Mouse (Mus musculus) testis, adult 2 months (tissue): Measurements from ENCODE around the gene Bcl2l11. TPM values are rescaled to one million over a fixed set of nuclear protein-coding genes. Genes with fewer than 3 reads are reported as not detected.

Source experiments
- H3K27ac ChIP-seq: fragments of 200-500 bp; 2 replicates; pipeline ENCODE4 v1.5.1; 2012; ENCODE audit warnings: low read depth, low read length; ENCODE audit not compliant: control insufficient read depth, insufficient read depth
- H3K27me3 ChIP-seq: fragments of 200-500 bp; 2 replicates; pipeline ENCODE4 v1.6.1; 2012; ENCODE audit warnings: mild to moderate bottlenecking, low read length, moderate library complexity; ENCODE audit not compliant: control insufficient read depth, insufficient read depth
- H3K36me3 ChIP-seq: fragments of 200-500 bp; 2 replicates; pipeline ENCODE4 v1.6.1; 2012; ENCODE audit warnings: mild to moderate bottlenecking, low read length; ENCODE audit not compliant: control insufficient read depth, insufficient read depth
- H3K4me1 ChIP-seq: fragments of 200-500 bp; 2 replicates; pipeline ENCODE4 v1.6.1; 2012; ENCODE audit warnings: low read length; ENCODE audit not compliant: control insufficient read depth, insufficient read depth
- H3K4me3 ChIP-seq: fragments of 200-500 bp; 2 replicates; pipeline ENCODE4 v1.5.1; 2012; ENCODE audit warnings: low read depth, mild to moderate bottlenecking, low read length, moderate library complexity, mixed read lengths; ENCODE audit not compliant: control insufficient read depth
- CTCF ChIP-seq: fragments of 200-500 bp; IDR thresholded peaks from 2 replicates; pipeline ENCODE4 v1.5.1; 2012; ENCODE audit warnings: low read depth, mild to moderate bottlenecking, inconsistent platforms, low read length, moderate library complexity; ENCODE audit not compliant: control insufficient read depth, insufficient read depth, insufficient replicate concordance
- POLR2A ChIP-seq: fragments of 200-500 bp; IDR thresholded peaks from 2 replicates; pipeline ENCODE4 v1.6.1; 2012; ENCODE audit warnings: low read depth, mild to moderate bottlenecking, inconsistent platforms, low read length, moderate library complexity; ENCODE audit not compliant: control insufficient read depth
- polyA plus RNA-seq: library from polyadenylated mRNA; depleted of rRNA; stranded (reverse); fragments of >200 nt; gene quantifications from 2 replicates; pipeline ENCODE4 v1.2.3, GENCODE M21; 2012

Bcl2l11 gene
- polyA plus RNA-seq, 1 experiment = 63.3 TPM

- H3K27ac ChIP-seq = no peak overlapping the region
- no peak for TF ChIP-seq POLR2A
- TF ChIP-seq CTCF = no peak
- no peak overlapping the region for H3K4me3 ChIP-seq
- H3K4me1 ChIP-seq = no peaks in the 10 kb centered on the region
- no peaks in the 10 kb centered on the region for H3K36me3 ChIP-seq
- no peaks in the 10 kb centered on the region for H3K27me3 ChIP-seq
These were observed 18.2 kb downstream of the Bcl2l11 start for GRCm38 (mm10) chr2:128143992-128144391.

DNA sequence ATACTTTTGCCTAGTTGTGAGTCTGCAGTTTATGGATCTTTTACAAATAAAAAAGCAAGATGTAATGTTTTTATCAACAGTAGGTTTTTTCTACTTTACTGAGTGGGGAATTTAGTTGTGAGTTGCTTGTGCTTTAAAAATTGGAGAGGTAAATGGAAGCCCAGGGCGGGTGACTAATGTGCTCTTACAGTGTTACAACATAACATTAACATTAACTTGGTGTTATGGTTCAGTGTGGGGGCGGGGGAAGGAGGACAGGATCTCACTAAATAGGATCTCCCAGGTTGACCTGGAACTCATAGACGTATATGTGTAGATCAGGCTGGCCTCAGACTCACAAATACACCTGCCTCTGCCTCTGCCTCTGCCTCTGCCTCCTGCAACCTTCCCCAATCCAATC lies 19.6 kb downstream of the Bcl2l11 start:
- no peaks in the 10 kb centered on the region for H3K36me3 ChIP-seq
- H3K27me3 ChIP-seq = no peaks in the 10 kb centered on the region
- no peaks in the 10 kb centered on the region for H3K4me1 ChIP-seq
- no peak overlapping the region for H3K27ac ChIP-seq
- TF ChIP-seq POLR2A = no peak
- no peak for TF ChIP-seq CTCF
- no peak overlapping the region for H3K4me3 ChIP-seq

DNA sequence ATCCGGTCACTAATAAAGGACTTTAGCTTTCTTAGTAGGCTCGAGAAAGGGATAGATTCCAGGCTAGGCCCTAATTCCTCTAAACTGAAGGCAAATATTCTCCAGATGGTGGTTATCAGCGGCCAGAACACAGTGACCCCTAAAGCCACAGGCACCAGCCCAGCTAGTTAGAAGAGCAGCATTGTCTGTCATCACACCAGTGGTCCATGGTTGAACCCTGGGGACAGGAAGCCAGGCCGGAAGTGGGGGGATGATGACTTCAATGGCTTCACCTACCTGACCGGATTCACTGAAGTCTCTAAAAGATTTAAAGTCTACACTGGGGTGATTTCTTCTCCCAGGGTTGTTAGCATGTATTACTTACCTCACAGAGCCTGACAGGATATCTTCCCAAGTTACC lies 23.8 kb downstream of the Bcl2l11 start:
- Histone ChIP-seq H3K36me3 (no peaks in the 10 kb centered on the region), H3K27me3 (no peaks in the 10 kb centered on the region), H3K4me1 (no peaks in the 10 kb centered on the region), H3K27ac (no peak overlapping the region), H3K4me3 (no peak overlapping the region)
- TF ChIP-seq POLR2A = no peak
- no peak for TF ChIP-seq CTCF

- TF ChIP-seq CTCF (no peak), POLR2A (no peak)
- no peak overlapping the region for H3K27ac ChIP-seq
- no peaks in the 10 kb centered on the region for H3K4me1 ChIP-seq
- H3K27me3 ChIP-seq = no peaks in the 10 kb centered on the region
- no peaks in the 10 kb centered on the region for H3K36me3 ChIP-seq
- H3K4me3 ChIP-seq = no peak overlapping the region
These were observed 26.4 kb downstream of the Bcl2l11 start for GRCm38 (mm10) chr2:128152211-128152610.

DNA sequence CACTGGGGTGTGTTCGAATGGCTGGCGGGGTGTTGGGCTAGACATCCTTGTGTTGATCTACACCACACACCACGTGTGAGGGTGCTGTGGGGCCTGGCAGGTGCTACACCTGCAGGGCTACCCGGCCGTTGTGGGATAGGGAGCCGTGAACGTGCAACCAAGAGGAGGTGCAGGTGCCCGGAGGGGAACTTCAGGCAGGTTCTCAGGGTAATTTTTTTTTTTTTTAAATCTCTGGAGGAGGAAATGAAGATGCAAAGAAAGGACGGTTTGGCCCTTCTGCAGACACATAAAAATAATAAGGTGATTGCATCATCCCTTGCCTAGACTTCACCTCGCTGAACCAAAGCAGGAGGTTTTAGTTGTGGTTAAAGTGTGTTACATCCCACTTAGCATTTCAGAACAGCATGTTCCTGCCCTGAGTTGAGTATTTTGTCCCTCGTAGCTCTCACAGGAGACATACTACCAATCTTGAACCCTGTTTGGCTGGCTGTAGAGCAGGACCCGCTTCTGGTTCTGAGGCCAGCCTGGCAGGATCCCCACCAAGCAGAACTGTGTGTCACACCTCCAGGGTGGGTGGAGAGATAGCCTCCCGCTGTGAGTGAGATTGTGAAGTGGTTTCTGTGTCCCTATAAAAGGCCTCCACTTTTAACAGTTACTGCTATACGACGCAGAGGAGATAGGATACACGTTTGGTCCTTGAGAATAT lies 27.2 kb downstream of the Bcl2l11 start:
- H3K27me3 ChIP-seq = no peaks in the 10 kb centered on the region
- no peaks in the 10 kb centered on the region for H3K4me1 ChIP-seq
- no peak overlapping the region for H3K27ac ChIP-seq
- H3K36me3 ChIP-seq = no peaks in the 10 kb centered on the region
- H3K4me3 ChIP-seq = no peak overlapping the region
- TF ChIP-seq POLR2A (no peak), CTCF (no peak)

DNA sequence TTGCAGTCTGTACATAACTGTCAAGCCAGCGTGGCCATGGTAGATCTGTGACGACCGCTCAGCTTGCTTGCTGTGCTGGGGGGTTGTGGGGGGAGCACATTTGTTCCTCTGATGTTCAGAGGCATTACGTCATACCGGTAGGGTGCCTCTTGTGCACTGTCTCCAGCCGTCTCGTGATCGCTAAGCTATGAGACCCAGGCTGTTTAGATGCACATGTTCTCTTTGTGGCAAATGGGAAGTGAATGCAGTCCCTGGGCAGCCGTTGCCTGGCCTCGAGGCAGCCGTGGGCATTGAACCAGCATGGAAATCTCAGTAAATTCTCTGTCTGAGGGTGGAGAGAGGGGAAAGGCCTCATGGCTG lies 27.7 kb downstream of the Bcl2l11 start:
- no peaks in the 10 kb centered on the region for H3K36me3 ChIP-seq
- TF ChIP-seq CTCF = no peak
- no peak for TF ChIP-seq POLR2A

DNA sequence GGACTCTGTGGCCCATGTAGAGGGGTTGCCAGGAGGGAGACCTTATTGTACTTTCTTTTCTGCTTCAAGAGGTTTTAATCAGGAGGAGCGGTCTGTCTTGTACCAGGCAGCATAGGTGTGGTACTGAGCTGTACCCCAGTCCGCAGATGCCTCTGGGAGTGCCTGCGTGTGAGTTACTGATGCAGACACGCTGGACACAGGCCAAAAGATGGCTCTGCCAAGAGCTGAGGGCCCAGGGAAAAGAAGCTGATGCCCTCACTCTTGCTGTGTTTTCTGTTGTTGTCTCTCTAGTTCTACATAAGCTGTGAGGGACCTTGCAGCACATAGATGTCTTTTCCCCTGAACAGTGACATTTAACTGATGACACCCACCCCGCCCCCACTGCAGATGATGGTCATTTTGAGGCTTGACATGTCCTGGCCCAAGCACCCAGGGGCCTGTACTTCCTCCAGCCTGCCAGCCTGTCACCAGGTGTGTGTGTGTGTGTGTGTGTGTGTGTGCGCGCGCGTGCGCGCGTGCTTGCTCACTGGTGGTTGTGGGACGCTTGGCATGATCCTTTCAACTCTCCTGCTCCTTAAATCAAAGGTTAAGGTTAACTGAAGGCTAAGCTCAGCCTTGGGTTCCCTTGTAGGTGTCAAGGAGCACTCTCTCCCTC lies 29.7 kb downstream of the Bcl2l11 start:
- no peak overlapping the region for H3K4me3 ChIP-seq
- TF ChIP-seq CTCF (no peak), POLR2A (no peak)
- H3K36me3 ChIP-seq = no peaks in the 10 kb centered on the region
- H3K4me1 ChIP-seq = no peaks in the 10 kb centered on the region
- H3K27ac ChIP-seq = no peak overlapping the region
- H3K27me3 ChIP-seq = no peaks in the 10 kb centered on the region

More for the DNA sequence above, 27.7 kb downstream of the Bcl2l11 start:
- Histone ChIP-seq H3K27ac (peak overlapping the region; percentile 22; the same call in 1 of the 2 replicates), H3K4me3 (no peak overlapping the region), H3K4me1 (no peaks in the 10 kb centered on the region), H3K27me3 (no peaks in the 10 kb centered on the region)

GRCm38 (mm10) chr2:128156067-128156462 lies 30.2 kb downstream of the Bcl2l11 start:
- H3K36me3 ChIP-seq = no peaks in the 10 kb centered on the region
- no peaks in the 10 kb centered on the region for H3K27me3 ChIP-seq
- no peaks in the 10 kb centered on the region for H3K4me1 ChIP-seq
- H3K27ac ChIP-seq = no peak overlapping the region
- no peak overlapping the region for H3K4me3 ChIP-seq
- TF ChIP-seq POLR2A (no peak), CTCF (no peak)
